Mouse (Mus musculus): ENCODE data around the gene Amt.
"Not testable (repeated sequence)": the region's sequence is repeated elsewhere in the genome, so short reads cannot be mapped to it uniquely, and the experiment has no call there.

Gene Amt

GRCm38 (mm10) chr9:108278697-108279450 lies 17.8 kb upstream of the Amt start:
- in situ Hi-C loops (cut with MboI, MseI), result no loop called here

DNA sequence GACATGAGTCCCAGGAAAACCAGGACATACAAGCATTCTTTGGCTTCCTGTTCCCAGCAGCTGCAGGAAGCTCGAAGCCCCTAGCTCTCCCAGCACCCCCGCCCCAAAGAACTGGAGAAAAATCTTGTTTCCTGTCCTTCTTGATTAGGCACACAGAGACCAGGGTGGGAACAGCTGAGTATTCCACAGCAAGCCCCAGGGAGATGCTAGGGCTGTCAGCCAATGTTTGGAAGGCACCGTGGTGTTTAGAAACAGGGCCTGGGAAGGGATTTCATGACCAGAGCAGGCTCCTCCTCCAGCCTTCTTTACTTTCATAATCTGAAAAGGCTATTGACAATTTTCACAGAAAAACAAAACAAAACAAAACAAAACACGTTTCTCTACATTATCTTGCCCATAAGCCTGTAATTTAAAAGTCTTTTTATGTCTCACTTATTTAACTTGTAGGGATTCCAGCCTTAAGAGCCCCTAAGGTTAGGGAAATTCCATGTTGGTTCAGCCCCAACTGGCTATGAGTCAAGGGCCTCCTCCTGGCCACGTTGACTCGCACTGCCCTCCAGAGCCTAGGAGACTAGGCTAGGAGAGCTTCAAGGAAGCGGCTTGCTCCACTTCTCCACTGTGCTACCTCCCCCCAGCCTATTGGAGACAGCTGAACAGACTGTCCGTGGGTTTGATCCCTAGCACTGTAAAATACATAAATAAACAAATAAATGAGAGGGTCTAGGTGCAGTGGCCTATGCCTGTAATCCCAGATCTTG lies 16.4 kb upstream of the Amt start:
- in situ Hi-C loops (cut with MboI, MseI), result no loop called here

- in situ Hi-C loops (cut with MboI, MseI), result no loop called here
Observed at GRCm38 (mm10) chr9:108284410-108284809, 12.2 kb upstream of the Amt start.

- in situ Hi-C loops (cut with MboI, MseI), result not testable (repeated sequence)
Observed at GRCm38 (mm10) chr9:108287526-108288238, 9.0 kb upstream of the Amt start.

- in situ Hi-C loops (cut with MboI, MseI), result no loop called here
Observed at GRCm38 (mm10) chr9:108289347-108289746, 7.3 kb upstream of the Amt start.

- in situ Hi-C loops (cut with MboI, MseI), result loop anchor here (10.0 kb wide), 1 partner anchor 795 kb away; the partner anchor contains the start of genes Ccdc51 and Tma7
Observed at GRCm38 (mm10) chr9:108290016-108290750, 6.5 kb upstream of the Amt start, which contains the start of gene Nicn1. Gene Nicn1 (plus strand): TSS chr9:108290429.

DNA sequence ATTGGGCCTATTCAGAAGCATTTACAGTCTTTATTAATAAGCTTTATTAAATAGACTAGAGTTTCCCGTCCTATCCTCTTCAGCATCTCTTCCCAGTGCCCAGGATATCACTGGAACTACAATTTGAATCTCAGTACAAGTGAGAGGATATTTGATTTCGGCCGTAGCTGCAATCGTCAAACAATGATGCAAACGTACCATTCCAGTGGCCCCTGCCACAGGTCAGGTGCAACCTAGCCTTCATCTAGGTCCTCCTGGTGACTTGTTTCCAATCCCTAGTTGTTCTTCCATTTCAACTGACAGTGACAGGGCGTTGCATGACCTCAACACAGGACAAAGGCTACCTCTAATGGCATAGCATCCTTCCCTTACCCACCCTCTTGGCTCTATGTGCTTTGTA lies 5.9 kb upstream of the Amt start:
- in situ Hi-C loops (cut with MboI, MseI), result loop anchor here (10.0 kb wide), 1 partner anchor 794 kb away; the partner anchor contains the start of genes Ccdc51 and Tma7

- in situ Hi-C loops (cut with MboI, MseI), result loop anchor here (5.0 kb wide), 1 partner anchor 45 kb away; the partner anchor contains the start of gene Usp4
Observed at GRCm38 (mm10) chr9:108301853-108302252, 5.2 kb downstream of the Amt start.

DNA sequence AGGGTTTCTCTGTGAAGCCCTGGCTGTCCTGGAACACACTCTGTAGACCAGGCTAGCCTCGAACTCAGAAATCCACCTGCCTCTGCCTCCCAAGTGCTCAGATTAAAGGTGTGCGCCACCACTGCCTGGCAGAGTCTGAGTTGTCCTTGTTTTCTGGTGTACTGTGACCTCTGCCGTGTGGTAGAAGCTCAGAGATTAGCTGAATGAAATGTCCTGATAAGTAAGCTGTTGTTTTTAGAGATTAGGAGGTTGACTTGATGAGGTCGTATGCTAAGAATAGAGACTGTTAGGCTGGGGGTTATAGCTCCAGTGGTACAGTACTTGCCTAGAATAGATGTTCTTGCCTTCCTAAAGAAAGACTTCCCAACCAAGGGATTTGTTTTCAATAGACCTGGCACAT lies 8.1 kb downstream of the Amt start:
- in situ Hi-C loops (cut with MboI, MseI), result loop anchor here (5.0 kb wide), 1 partner anchor 43 kb away; the partner anchor contains the start of gene Usp4

DNA sequence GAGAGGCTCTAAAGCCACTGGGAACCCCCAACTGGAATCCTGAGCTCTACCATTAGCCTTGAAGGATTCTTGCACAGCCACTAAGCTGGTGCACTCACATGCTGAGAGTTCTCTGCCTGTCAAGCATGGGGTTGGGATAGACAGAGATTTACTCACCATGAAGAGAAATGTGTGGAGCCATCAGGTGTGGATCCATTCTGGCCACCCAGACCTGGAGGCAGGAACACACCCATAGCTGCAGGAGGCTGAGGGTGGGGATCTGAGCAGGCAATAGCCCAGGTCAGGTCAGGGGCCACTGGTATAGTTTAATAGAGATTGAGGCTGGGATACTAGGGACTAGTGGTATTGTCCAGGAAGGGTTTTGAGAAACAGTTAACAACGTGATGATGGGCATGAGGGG lies 8.5 kb downstream of the Amt start:
- in situ Hi-C loops (cut with MboI, MseI), result no loop called here

- in situ Hi-C loops (cut with MboI, MseI), result no loop called here
Observed at GRCm38 (mm10) chr9:108305629-108306520, 9.2 kb downstream of the Amt start, which contains the start of the genes Rhoa and Tcta. Gene Rhoa (plus strand): TSS chr9:108306129. Gene Tcta (minus strand): TSS chr9:108306160.

GRCm38 (mm10) chr9:108306571-108306980 lies 9.9 kb downstream of the Amt start:
- in situ Hi-C loops (cut with MboI, MseI), result no loop called here

GRCm38 (mm10) chr9:108307021-108307807 lies 10.6 kb downstream of the Amt start:
- in situ Hi-C loops (cut with MboI, MseI), result no loop called here

DNA sequence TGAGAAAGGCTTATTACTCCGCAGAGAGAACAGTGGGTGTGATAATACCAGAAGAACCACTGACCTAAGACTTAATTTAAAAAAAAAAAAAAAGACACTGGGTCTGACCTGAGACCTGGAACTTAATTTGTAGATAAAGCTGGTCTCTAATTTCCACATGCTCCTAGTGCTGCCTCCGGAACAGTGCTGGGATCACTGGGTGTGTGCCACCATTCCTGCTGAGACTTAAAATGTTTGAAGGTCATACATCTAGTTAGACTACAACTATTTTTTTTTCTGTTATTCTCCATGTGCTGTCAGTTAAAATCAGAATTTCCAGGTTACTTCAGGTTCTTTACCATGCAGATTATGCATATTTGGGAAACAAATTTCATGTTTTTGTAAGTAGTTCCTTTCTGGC lies 11.5 kb downstream of the Amt start:
- in situ Hi-C loops (cut with MboI, MseI), result no loop called here

GRCm38 (mm10) chr9:108317572-108317971 lies 20.9 kb downstream of the Amt start:
- in situ Hi-C loops (cut with MboI, MseI), result loop anchor here (10.0 kb wide), 1 partner anchor 1867 kb away; no protein-coding TSS in a partner anchor

GRCm38 (mm10) chr9:108318462-108318861 lies 21.8 kb downstream of the Amt start:
- in situ Hi-C loops (cut with MboI, MseI), result loop anchor here (10.0 kb wide), 1 partner anchor 1866 kb away; no protein-coding TSS in a partner anchor

DNA sequence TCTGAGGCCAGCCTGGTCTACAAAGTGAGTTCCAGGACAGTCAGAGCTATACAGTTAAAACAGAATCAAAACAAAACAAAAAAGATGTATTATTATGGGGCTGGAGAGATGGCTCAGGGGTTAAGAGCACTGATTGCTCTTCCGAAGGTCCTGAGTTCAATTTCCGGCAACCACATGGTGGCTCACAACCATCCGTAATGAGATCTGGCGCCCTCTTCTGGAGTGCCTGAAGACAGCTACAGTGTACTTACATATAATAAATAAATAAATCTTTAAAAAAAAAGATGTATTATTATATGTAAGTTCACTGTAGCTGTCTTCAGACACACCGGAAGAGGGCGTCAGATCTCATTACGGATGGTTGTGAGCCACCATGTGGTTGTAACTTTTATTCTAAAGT lies 25.4 kb downstream of the Amt start:
- in situ Hi-C loops (cut with MboI, MseI), result loop anchor here (10.0 kb wide), 1 partner anchor 63 kb away; no protein-coding TSS in a partner anchor

GRCm38 (mm10) chr9:108324784-108325183 lies 28.1 kb downstream of the Amt start:
- in situ Hi-C loops (cut with MboI, MseI), result loop anchor here (10.0 kb wide), 1 partner anchor 60 kb away; no protein-coding TSS in a partner anchor

DNA sequence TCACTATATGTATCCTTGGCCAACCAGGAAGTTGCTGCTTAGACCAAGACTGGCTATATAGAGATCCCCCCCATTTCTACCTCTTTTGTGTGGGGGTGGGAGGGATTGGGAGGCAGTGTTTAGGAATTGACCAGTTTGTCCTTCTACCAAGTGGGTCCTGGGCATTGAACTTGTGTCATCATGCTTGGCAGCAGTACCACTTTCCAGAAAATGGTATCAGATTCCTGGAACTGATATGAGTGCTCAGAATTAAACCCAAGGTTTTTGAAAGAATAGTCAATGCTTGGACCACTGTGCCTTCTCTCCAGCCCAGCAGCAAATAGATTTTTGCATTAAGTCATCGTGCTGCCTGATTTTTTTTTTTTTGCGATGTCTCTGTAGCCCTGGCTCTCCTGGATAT lies 29.2 kb downstream of the Amt start:
- in situ Hi-C loops (cut with MboI, MseI), result loop anchor here (10.0 kb wide), 1 partner anchor 59 kb away; no protein-coding TSS in a partner anchor

Measured in T-helper 2 cell (primary cell).